Mouse (Mus musculus) heart, embryonic 14.5 days (tissue): ENCODE data around the gene Rasal2. TPM values are rescaled to one million over a fixed set of nuclear protein-coding genes. Genes with fewer than 3 reads are reported as not detected.

ENCODE experiments used
- ATAC-seq: fragments of 200-750 bp; cut with Nextera tagmentation; 2 replicates; pipeline ENCODE4 v1.8.0; 2017; ENCODE audit warnings: low read depth, moderate TSS enrichment; ENCODE audit not compliant: insufficient number of reproducible peaks, insufficient read depth, low FRiP score
- H3K27ac ChIP-seq, 2 experiments: fragments of 200-500 bp in 1 of 2; fragments of 300-500 bp in 1 of 2; sonication (generic) in 1 of 2; replicated peaks in 1 of 2; 2 replicates each; pipeline ENCODE4 v1.5.1; 2012 to 2014; ENCODE audit warnings: low read depth in 2 of 2, low read length in 2 of 2, control low read depth in 1 of 2, mild to moderate bottlenecking in 1 of 2, mixed read lengths in 1 of 2; ENCODE audit not compliant: control insufficient read depth in 1 of 2, insufficient read depth in 1 of 2
- H3K27me3 ChIP-seq: fragments of 300-500 bp; sonication (generic); 2 replicates; pipeline ENCODE4 v1.6.1; 2014; ENCODE audit warnings: mild to moderate bottlenecking, low read length, control low read depth; ENCODE audit not compliant: control insufficient read depth, insufficient read depth
- H3K36me3 ChIP-seq: fragments of 300-500 bp; sonication (generic); 2 replicates; pipeline ENCODE4 v1.6.1; 2014; ENCODE audit warnings: mild to moderate bottlenecking, control low read depth, low read length, mixed read lengths; ENCODE audit not compliant: control insufficient read depth, insufficient read depth
- H3K4me1 ChIP-seq, 2 experiments: fragments of 200-500 bp in 1 of 2; fragments of 300-500 bp in 1 of 2; sonication (generic) in 1 of 2; 2 replicates each; pipeline ENCODE4 v1.6.1; 2012 to 2014; ENCODE audit warnings: low read length in 2 of 2, control low read depth in 1 of 2, mixed read lengths in 1 of 2; ENCODE audit not compliant: control insufficient read depth in 2 of 2, insufficient read depth in 2 of 2
- H3K4me2 ChIP-seq: fragments of 300-500 bp; sonication (generic); 2 replicates; pipeline ENCODE4 v1.6.1; 2014; ENCODE audit warnings: mild to moderate bottlenecking, low read length
- H3K4me3 ChIP-seq, 2 experiments: fragments of 200-500 bp in 1 of 2; fragments of 300-500 bp in 1 of 2; sonication (generic) in 1 of 2; 2 replicates each; pipeline ENCODE4 v1.5.1; 2012 to 2014; ENCODE audit warnings: low read length in 2 of 2, mild to moderate bottlenecking in 2 of 2, control low read depth in 1 of 2, low read depth in 1 of 2, moderate library complexity in 1 of 2; ENCODE audit not compliant: control insufficient read depth in 1 of 2, insufficient read depth in 1 of 2
- H3K9ac ChIP-seq: fragments of 300-500 bp; sonication (generic); 2 replicates; pipeline ENCODE4 v1.6.1; 2014; ENCODE audit warnings: mild to moderate bottlenecking, low read length
- H3K9me3 ChIP-seq: fragments of 300-500 bp; sonication (generic); 2 replicates; pipeline ENCODE4 v1.6.1; 2016; ENCODE audit warnings: low read length, control low read depth; ENCODE audit not compliant: control insufficient read depth
- WGBS: fragments of 180-500 bp; shearing (Covaris S2); extraction: QIAGEN DNeasy Blood & Tissue Kit; methylation state at CpG from one replicate; pipeline ENCODE4 v1.1.7; 2014; 5-methylcytosine and 5-hydroxymethylcytosine counted together
- polyA plus RNA-seq: library from polyadenylated mRNA; unstranded; fragments of >200 nt; fragmentation: Nextera tagmentation; extraction: Ambion mirVana; gene quantifications from 2 replicates; pipeline ENCODE4 v1.2.1, GENCODE M21; 2014

Gene Rasal2
- polyA plus RNA-seq, 1 experiment from 2014 or later = 24.8 TPM

DNA sequence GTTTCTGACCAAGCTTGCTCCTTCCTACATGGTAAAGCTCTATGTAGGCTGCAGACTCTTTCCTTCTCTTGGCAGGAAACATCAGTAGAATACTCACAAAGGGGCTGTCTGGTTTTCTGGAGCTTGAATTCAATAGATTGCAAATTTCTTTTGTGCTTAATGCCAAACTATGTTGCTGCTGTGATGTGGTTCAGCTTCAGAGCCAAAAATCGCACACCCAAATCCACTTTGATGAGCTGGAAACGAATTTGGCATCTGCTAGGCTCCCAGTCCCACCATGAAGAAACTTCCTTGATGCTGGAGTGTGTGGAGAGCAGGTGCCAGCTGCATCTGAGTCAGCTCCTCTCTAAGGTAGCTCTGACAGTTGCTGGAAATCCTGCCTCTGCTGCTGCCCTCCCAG lies 297.9 kb downstream of the Rasal2 start:
- no peaks in the 10 kb centered on the region for H3K36me3 ChIP-seq
- no peak overlapping the region for H3K27ac ChIP-seq
- H3K4me3 ChIP-seq = no peak overlapping the region
- no peaks in the 10 kb centered on the region for H3K9me3 ChIP-seq
- no peak for ATAC-seq
- H3K9ac ChIP-seq = no peak overlapping the region
- peaks cover 2 to 10% of the 10 kb centered on the region in 2 experiments; a peak in 3 of 4 replicates for H3K4me1 ChIP-seq
- 75% methylated on average over 2 of the region's 2 CpGs for WGBS
- H3K27me3 ChIP-seq = no peaks in the 10 kb centered on the region
- no peak overlapping the region for H3K4me2 ChIP-seq

DNA sequence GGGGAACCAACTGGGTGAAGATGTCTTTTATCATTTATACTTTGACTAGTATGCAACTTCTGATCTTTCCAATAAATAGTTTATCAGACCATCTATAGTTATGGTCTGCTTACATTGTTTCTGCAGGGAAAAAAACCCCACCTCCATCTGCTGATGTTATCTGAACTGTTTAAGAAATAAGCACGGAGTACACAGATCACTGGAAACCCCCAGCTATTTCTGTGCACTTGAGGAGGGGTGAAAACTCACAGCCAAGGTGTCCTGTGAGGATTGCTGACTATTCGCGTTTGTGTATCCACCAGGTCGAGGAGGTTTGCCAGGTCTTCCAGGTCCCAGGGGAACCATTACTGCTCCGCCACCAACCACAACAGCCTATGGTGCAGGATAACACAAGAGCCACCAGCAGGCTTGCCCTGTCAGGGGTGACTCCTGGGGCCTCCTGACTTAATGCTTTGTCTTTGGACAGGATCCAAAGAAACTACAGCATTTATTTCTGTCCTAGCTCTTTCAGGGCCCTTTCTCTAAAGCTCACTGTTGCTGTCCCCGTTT lies 302.0 kb downstream of the Rasal2 start:
- 39% methylated on average over 6 of the region's 6 CpGs for WGBS
- Histone ChIP-seq H3K9ac (no peak overlapping the region), H3K4me1 (peaks cover 2 to 10% of the 10 kb centered on the region in 2 experiments; a peak in 3 of 4 replicates), H3K4me3 (no peak overlapping the region), H3K9me3 (no peaks in the 10 kb centered on the region), H3K27me3 (no peaks in the 10 kb centered on the region), H3K36me3 (no peaks in the 10 kb centered on the region), H3K27ac (peak overlapping the region in 1 of 2 experiments; percentile 17; a peak in 1 of 4 replicates), H3K4me2 (no peak overlapping the region)
- ATAC-seq = no peak

DNA sequence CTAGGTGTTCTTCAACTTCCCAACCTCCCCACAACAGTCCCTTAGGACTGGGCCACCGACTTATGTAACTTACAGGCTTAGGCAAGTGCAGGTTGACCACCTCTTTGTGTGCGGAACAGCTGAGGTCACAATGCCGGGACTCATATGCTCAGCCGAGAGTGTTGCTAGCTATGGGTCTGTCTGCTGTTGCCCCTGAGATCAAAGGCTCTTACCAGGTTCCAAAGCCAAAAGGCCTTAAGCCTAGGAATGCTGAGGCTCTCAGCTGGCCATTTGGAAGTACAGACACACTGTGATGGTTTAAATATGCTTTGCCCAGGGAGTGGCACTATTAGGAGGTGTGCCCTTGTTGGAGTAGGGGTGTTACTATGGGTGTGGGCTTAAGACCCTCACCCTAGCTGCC lies 303.8 kb downstream of the Rasal2 start, which contains the start of gene Tex35:
Gene Tex35, minus strand, starts transcription at position 101 of the 400 bp plus-strand sequence.
- Histone ChIP-seq H3K9ac (no peak within 1 kb of the TSS), H3K9me3 (no peaks in the 10 kb centered on the region), H3K36me3 (no peaks in the 10 kb centered on the region), H3K27ac (no peak within 1 kb of the TSS), H3K4me2 (no peak within 1 kb of the TSS), H3K4me1 (peaks cover 2 to 10% of the 10 kb centered on the region in 2 experiments; a peak in 3 of 4 replicates), H3K4me3 (no peak within 1 kb of the TSS), H3K27me3 (no peaks in the 10 kb centered on the region)
- ATAC-seq = no peak
- whole genome bisulfite sequencing = 88% methylated on average over 4 of the region's 4 CpGs

DNA sequence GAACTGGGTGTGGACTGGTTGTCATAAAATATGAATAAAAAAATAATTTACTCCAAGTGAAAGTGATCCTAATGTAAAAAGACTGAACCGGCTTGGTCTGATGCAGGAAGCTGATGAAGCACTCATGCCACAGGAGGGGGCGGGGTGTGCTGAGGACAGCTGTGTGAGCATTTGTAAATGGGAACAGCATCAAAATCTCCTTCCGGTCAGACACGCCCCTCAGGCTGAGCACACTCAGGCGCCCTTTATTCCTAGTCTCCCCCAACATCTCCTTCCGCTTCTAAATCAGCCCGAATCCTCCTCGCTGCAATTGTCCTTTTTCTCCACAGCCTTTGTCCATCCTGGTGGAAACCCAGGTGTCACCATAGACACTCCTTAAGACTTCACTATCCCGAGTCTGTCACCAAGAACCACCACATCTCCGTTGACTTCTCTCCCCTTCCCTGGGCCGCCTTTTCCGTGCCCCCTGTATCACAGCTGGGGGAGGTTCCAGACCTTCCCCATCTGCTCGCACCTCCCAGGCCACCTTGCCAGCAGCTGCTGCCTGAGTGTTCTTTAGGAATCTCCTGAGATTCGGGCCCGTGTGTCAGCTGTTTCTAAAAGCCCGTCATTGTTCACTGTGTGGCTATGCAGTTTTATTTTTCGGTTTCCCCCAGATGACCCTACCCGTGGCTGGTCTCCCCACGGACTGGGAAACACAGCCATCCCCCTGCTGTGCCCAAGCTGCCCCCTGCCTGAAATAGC lies 311.1 kb downstream of the Rasal2 start:
- H3K4me2 ChIP-seq = peak overlapping the region; percentile 67
- H3K9ac ChIP-seq = peak overlapping the region; percentile 61
- H3K27ac ChIP-seq = 0 out of 4 replicates have a peak overlapping the region, but pooled peaks of 1 of the 2 experiments have one; percentile 33
- H3K9me3 ChIP-seq = no peaks in the 10 kb centered on the region
- 15% methylated on average over 19 of the region's 19 CpGs for WGBS
- H3K27me3 ChIP-seq = no peaks in the 10 kb centered on the region
- H3K4me3 ChIP-seq = peak overlapping the region; percentile 26 to 48
- H3K4me1 ChIP-seq = peaks cover 4 to 9% of the 10 kb centered on the region in 2 experiments; a peak in 3 of 4 replicates
- no peak for ATAC-seq
- no peaks in the 10 kb centered on the region for H3K36me3 ChIP-seq

DNA sequence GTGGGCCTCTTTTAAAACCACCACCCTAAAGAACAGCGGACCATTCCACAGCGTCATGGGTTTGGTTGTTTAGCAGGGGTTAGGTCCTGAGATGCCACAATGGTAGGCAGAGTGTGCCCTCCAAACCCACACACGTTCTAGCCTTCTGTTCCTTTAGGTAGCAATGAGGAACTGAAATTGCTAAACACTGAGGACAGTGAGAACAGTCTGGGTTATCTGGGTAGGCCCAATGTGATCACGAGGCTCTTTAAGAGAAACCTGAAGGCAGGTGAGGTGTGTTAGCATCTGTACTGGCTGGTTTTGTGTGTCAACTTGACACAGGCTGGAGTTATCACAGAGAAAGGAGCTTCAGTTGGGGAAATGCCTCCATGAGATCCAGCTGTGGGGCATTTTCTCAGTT lies 316.9 kb downstream of the Rasal2 start:
- no peak overlapping the region for H3K9ac ChIP-seq
- H3K27ac ChIP-seq = no peak overlapping the region
- no peaks in the 10 kb centered on the region for H3K9me3 ChIP-seq
- 81% methylated on average over 4 of the region's 4 CpGs for WGBS
- no peaks in the 10 kb centered on the region for H3K27me3 ChIP-seq
- H3K4me1 ChIP-seq = no peaks in the 10 kb centered on the region; a peak in 1 of 4 replicates
- H3K4me2 ChIP-seq = no peak overlapping the region
- no peaks in the 10 kb centered on the region for H3K36me3 ChIP-seq
- ATAC-seq = no peak
- no peak overlapping the region for H3K4me3 ChIP-seq

DNA sequence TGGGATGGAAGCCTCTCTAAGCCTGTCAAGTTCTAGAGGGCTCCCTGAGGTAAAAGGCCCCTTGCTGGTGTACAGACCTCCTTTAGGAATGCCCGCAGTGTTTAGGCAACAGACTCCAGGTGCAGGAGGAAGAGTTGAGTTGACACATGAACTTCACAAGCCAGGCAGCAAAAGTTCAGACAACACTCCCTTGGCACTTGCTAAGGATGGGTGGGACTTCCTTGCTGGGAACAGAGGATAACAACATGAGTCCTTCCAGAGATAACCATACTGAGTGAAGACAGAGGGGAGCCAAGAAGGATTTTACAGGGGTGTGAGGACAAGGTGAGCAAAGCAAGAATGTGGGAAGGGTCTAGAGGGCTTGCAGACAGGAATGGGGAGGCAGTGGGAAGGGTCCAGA lies 319.8 kb downstream of the Rasal2 start:
- 77% methylated on average over 1 of the region's 1 CpGs for WGBS
- no peak overlapping the region for H3K4me2 ChIP-seq
- no peaks in the 10 kb centered on the region for H3K27me3 ChIP-seq
- H3K4me3 ChIP-seq = no peak overlapping the region
- no peak for ATAC-seq
- no peak overlapping the region for H3K27ac ChIP-seq
- H3K36me3 ChIP-seq = no peaks in the 10 kb centered on the region
- H3K4me1 ChIP-seq = no peaks in the 10 kb centered on the region; a peak in 1 of 4 replicates
- no peaks in the 10 kb centered on the region for H3K9me3 ChIP-seq
- no peak overlapping the region for H3K9ac ChIP-seq

DNA sequence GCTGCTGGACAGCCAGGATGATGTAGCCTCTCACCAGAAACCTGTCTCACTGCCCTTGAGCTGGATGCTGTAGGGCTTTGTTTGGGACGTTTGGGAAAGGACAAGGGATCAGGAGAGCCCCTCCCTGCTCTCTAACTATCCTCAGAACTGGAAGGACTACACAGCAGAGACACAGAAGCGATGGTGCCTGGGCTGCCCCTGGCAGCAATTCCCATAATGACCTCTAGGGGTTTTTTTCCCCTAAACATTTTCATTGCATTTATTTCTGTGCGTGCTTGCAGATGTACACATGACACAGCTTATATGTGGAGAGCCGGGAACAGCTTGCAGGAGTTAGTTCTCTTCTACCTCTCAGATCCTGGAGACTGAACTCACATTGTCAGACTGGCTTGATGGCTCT lies 320.3 kb downstream of the Rasal2 start:
- H3K36me3 ChIP-seq = no peaks in the 10 kb centered on the region
- no peak overlapping the region for H3K9ac ChIP-seq
- 59% methylated on average over 4 of the region's 4 CpGs for WGBS
- no peak for ATAC-seq
- no peak overlapping the region for H3K4me2 ChIP-seq
- no peaks in the 10 kb centered on the region for H3K27me3 ChIP-seq
- H3K4me1 ChIP-seq = peaks cover 2% of the 10 kb centered on the region in 2 experiments; a peak in 3 of 4 replicates
- no peaks in the 10 kb centered on the region for H3K9me3 ChIP-seq
- H3K27ac ChIP-seq = no peak overlapping the region
- no peak overlapping the region for H3K4me3 ChIP-seq
